Mouse (Mus musculus) heart, embryonic 12.5 days (tissue): ENCODE measurements around the gene Zrsr2. TPM values are rescaled to one million over a fixed set of nuclear protein-coding genes. Genes with fewer than 3 reads are reported as not detected.

Source experiments
- ATAC-seq: fragments of 200-750 bp; cut with Nextera tagmentation; 2 replicates; pipeline ENCODE4 v1.8.0; 2017; ENCODE audit warnings: moderate TSS enrichment, moderate library complexity; ENCODE audit not compliant: insufficient number of reproducible peaks, low FRiP score
- H3K27ac ChIP-seq: fragments of 300-500 bp; sonication (generic); 2 replicates; pipeline ENCODE4 v1.5.1; 2016; ENCODE audit warnings: mild to moderate bottlenecking, moderate library complexity; ENCODE audit not compliant: poor library complexity, severe bottlenecking
- H3K27me3 ChIP-seq: fragments of 300-500 bp; sonication (generic); replicated peaks from 2 replicates; pipeline ENCODE4 v1.6.1; 2016; ENCODE audit warnings: mild to moderate bottlenecking, moderate library complexity
- H3K36me3 ChIP-seq: fragments of 300-500 bp; sonication (generic); 2 replicates; pipeline ENCODE4 v1.6.1; 2016; ENCODE audit warnings: mild to moderate bottlenecking, moderate library complexity
- H3K4me1 ChIP-seq: fragments of 300-500 bp; sonication (generic); replicated peaks from 2 replicates; pipeline ENCODE4 v1.6.1; 2016; ENCODE audit warnings: mild to moderate bottlenecking
- H3K4me2 ChIP-seq: fragments of 300-500 bp; sonication (generic); 2 replicates; pipeline ENCODE4 v1.6.1; 2016; ENCODE audit warnings: mild to moderate bottlenecking, moderate library complexity
- H3K4me3 ChIP-seq: fragments of 300-500 bp; sonication (generic); 2 replicates; pipeline ENCODE4 v1.5.1; 2016; ENCODE audit warnings: mild to moderate bottlenecking
- H3K9ac ChIP-seq: fragments of 300-500 bp; sonication (generic); 2 replicates; pipeline ENCODE4 v1.6.1; 2016; ENCODE audit warnings: mild to moderate bottlenecking, moderate library complexity
- H3K9me3 ChIP-seq: fragments of 300-500 bp; sonication (generic); replicated peaks from 2 replicates; pipeline ENCODE4 v1.6.1; 2016; ENCODE audit warnings: mild to moderate bottlenecking, moderate library complexity
- WGBS: fragments of 180-500 bp; shearing (Covaris S2); methylation state at CpG from one replicate; pipeline ENCODE4 v1.1.7; 2016; 5-methylcytosine and 5-hydroxymethylcytosine counted together
- polyA plus RNA-seq: library from polyadenylated mRNA; unstranded; fragments of >200 nt; fragmentation: Nextera tagmentation; extraction: Ambion mirVana; gene quantifications from 2 replicates; pipeline ENCODE4 v1.2.1, GENCODE M21; 2016

Gene Zrsr2
- polyA plus RNA-seq, result 46.9 and 52.8 TPM in 2 replicates

GRCm38 (mm10) chrX:163958467-163958875 is at the start of gene Zrsr2:
Gene Zrsr2 (minus strand): TSS chrX:163958661.
- 11% methylated on average over 28 of the region's 29 CpGs for WGBS

GRCm38 (mm10) chrX:164004809-164005208 is 46.3 kb upstream of the Zrsr2 start:
- H3K4me2 ChIP-seq, result no peak overlapping the region
- 32% methylated on average over 2 of the region's 2 CpGs for WGBS
- H3K9ac ChIP-seq, result no peak overlapping the region
- no peaks in the 10 kb centered on the region for H3K4me1 ChIP-seq
- H3K36me3 ChIP-seq, result no peaks in the 10 kb centered on the region
- no peak for ATAC-seq
- H3K27ac ChIP-seq, result no peak overlapping the region
- no peaks in the 10 kb centered on the region for H3K9me3 ChIP-seq
- no peaks in the 10 kb centered on the region for H3K27me3 ChIP-seq
- H3K4me3 ChIP-seq, result no peak overlapping the region

More at GRCm38 (mm10) chrX:163958467-163958875, at the start of gene Zrsr2:
- Histone ChIP-seq H3K4me2 (peak within 1 kb of the TSS; percentile 73), H3K9me3 (no peaks in the 10 kb centered on the region), H3K27me3 (no peaks in the 10 kb centered on the region), H3K27ac (peak within 1 kb of the TSS; percentile 98), H3K9ac (peak within 1 kb of the TSS; percentile 85), H3K4me3 (peak within 1 kb of the TSS; percentile 82), H3K4me1 (0 out of 2 replicates have a peak, but pooled peaks cover 2% of the 10 kb centered on the region), H3K36me3 (peaks cover 14% of the 10 kb centered on the region)
- peak; percentile 97 for ATAC-seq

- no peaks in the 10 kb centered on the region for H3K4me1 ChIP-seq
- no peak overlapping the region for H3K27ac ChIP-seq
- no peak for ATAC-seq
- no peaks in the 10 kb centered on the region for H3K27me3 ChIP-seq
- no peaks in the 10 kb centered on the region for H3K36me3 ChIP-seq
- no peak overlapping the region for H3K9ac ChIP-seq
- no peak overlapping the region for H3K4me3 ChIP-seq
- no peak overlapping the region for H3K4me2 ChIP-seq
- H3K9me3 ChIP-seq, result no peaks in the 10 kb centered on the region
- WGBS, result 59% methylated on average over 1 of the region's 1 CpGs
Observed at GRCm38 (mm10) chrX:163999848-164000247, 41.4 kb upstream of the Zrsr2 start.

GRCm38 (mm10) chrX:163996754-163997153 is 38.3 kb upstream of the Zrsr2 start:
- Histone ChIP-seq H3K27ac (no peak overlapping the region), H3K9ac (no peak overlapping the region), H3K36me3 (no peaks in the 10 kb centered on the region), H3K27me3 (no peaks in the 10 kb centered on the region), H3K4me3 (no peak overlapping the region), H3K9me3 (no peaks in the 10 kb centered on the region), H3K4me2 (no peak overlapping the region), H3K4me1 (no peaks in the 10 kb centered on the region)
- ATAC-seq, result no peak
- WGBS, result 81% methylated on average over 3 of the region's 3 CpGs

GRCm38 (mm10) chrX:163987718-163988374 is 29.4 kb upstream of the Zrsr2 start:
- no peaks in the 10 kb centered on the region for H3K4me1 ChIP-seq
- H3K36me3 ChIP-seq, result no peaks in the 10 kb centered on the region
- H3K4me3 ChIP-seq, result no peak overlapping the region
- no peaks in the 10 kb centered on the region for H3K27me3 ChIP-seq
- no peak for ATAC-seq
- 62% methylated on average over 3 of the region's 3 CpGs for WGBS
- H3K4me2 ChIP-seq, result no peak overlapping the region
- H3K9me3 ChIP-seq, result no peaks in the 10 kb centered on the region
- H3K27ac ChIP-seq, result no peak overlapping the region
- no peak overlapping the region for H3K9ac ChIP-seq

GRCm38 (mm10) chrX:163982129-163982528 is 23.7 kb upstream of the Zrsr2 start:
- 79% methylated on average over 6 of the region's 6 CpGs for WGBS
- Histone ChIP-seq H3K27ac (no peak overlapping the region), H3K4me2 (no peak overlapping the region), H3K27me3 (no peaks in the 10 kb centered on the region), H3K4me3 (no peak overlapping the region), H3K9ac (no peak overlapping the region), H3K36me3 (no peaks in the 10 kb centered on the region), H3K9me3 (no peaks in the 10 kb centered on the region), H3K4me1 (no peaks in the 10 kb centered on the region)
- ATAC-seq, result no peak

GRCm38 (mm10) chrX:163981500-163981899 is 23.0 kb upstream of the Zrsr2 start:
- ATAC-seq, result no peak
- Histone ChIP-seq H3K9me3 (no peaks in the 10 kb centered on the region), H3K36me3 (no peaks in the 10 kb centered on the region), H3K4me1 (no peaks in the 10 kb centered on the region), H3K9ac (no peak overlapping the region), H3K4me3 (no peak overlapping the region), H3K4me2 (no peak overlapping the region), H3K27ac (no peak overlapping the region), H3K27me3 (no peaks in the 10 kb centered on the region)
- WGBS, result 47% methylated on average over 4 of the region's 4 CpGs

GRCm38 (mm10) chrX:163981092-163981491 is 22.6 kb upstream of the Zrsr2 start:
- no peaks in the 10 kb centered on the region for H3K27me3 ChIP-seq
- 88% methylated on average over 1 of the region's 1 CpGs for WGBS
- no peak overlapping the region for H3K4me3 ChIP-seq
- ATAC-seq, result no peak
- no peaks in the 10 kb centered on the region for H3K9me3 ChIP-seq
- no peaks in the 10 kb centered on the region for H3K36me3 ChIP-seq
- no peak overlapping the region for H3K27ac ChIP-seq
- H3K4me2 ChIP-seq, result no peak overlapping the region
- H3K4me1 ChIP-seq, result no peaks in the 10 kb centered on the region
- H3K9ac ChIP-seq, result no peak overlapping the region

GRCm38 (mm10) chrX:163957803-163958466 is 526 bp downstream of the Zrsr2 start:
- H3K27me3 ChIP-seq, result no peaks in the 10 kb centered on the region
- H3K4me2 ChIP-seq, result peak overlapping the region; percentile 73
- H3K27ac ChIP-seq, result peak overlapping the region; percentile 98
- peak; percentile 94 for ATAC-seq
- peak overlapping the region; percentile 82 for H3K4me3 ChIP-seq
- 11% methylated on average over 57 of the region's 67 CpGs for WGBS
- no peaks in the 10 kb centered on the region for H3K9me3 ChIP-seq
- peak overlapping the region; percentile 85 for H3K9ac ChIP-seq
- peaks cover 18% of the 10 kb centered on the region for H3K36me3 ChIP-seq
- 0 out of 2 replicates have a peak, but pooled peaks cover 2% of the 10 kb centered on the region for H3K4me1 ChIP-seq

- Histone ChIP-seq H3K4me1 (0 out of 2 replicates have a peak, but pooled peaks cover 2% of the 10 kb centered on the region), H3K9me3 (no peaks in the 10 kb centered on the region), H3K27me3 (no peaks in the 10 kb centered on the region), H3K4me3 (peak overlapping the region; percentile 82), H3K27ac (peak overlapping the region; percentile 98), H3K9ac (peak overlapping the region; percentile 85), H3K4me2 (peak overlapping the region; percentile 73), H3K36me3 (peaks cover 20% of the 10 kb centered on the region)
- 34% methylated on average over 12 of the region's 12 CpGs for WGBS
- ATAC-seq, result no peak
Observed at GRCm38 (mm10) chrX:163957381-163957780, 1.1 kb downstream of the Zrsr2 start.

GRCm38 (mm10) chrX:163951618-163952017 is 6.8 kb downstream of the Zrsr2 start:
- H3K9ac ChIP-seq, result no peak overlapping the region
- WGBS, result 88% methylated on average over 1 of the region's 1 CpGs
- H3K27ac ChIP-seq, result no peak overlapping the region
- H3K4me3 ChIP-seq, result no peak overlapping the region
- H3K4me2 ChIP-seq, result no peak overlapping the region
- no peak for ATAC-seq
- peaks cover 46% of the 10 kb centered on the region for H3K36me3 ChIP-seq
- no peaks in the 10 kb centered on the region for H3K9me3 ChIP-seq
- H3K27me3 ChIP-seq, result no peaks in the 10 kb centered on the region
- H3K4me1 ChIP-seq, result no peaks in the 10 kb centered on the region
